Mouse (Mus musculus) testis, adult 2 months (tissue): ENCODE measurements around the gene Ifi206. TPM values are rescaled to one million over a fixed set of nuclear protein-coding genes. Genes with fewer than 3 reads are reported as not detected.
"Not testable (repeated sequence)": the region's sequence is repeated elsewhere in the genome, so short reads cannot be mapped to it uniquely, and the experiment has no call there.

Experiments used
- H3K27ac ChIP-seq: fragments of 200-500 bp; 2 replicates; pipeline ENCODE4 v1.5.1; 2012; ENCODE audit warnings: low read depth, low read length; ENCODE audit not compliant: control insufficient read depth, insufficient read depth
- H3K27me3 ChIP-seq: fragments of 200-500 bp; 2 replicates; pipeline ENCODE4 v1.6.1; 2012; ENCODE audit warnings: mild to moderate bottlenecking, low read length, moderate library complexity; ENCODE audit not compliant: control insufficient read depth, insufficient read depth
- H3K36me3 ChIP-seq: fragments of 200-500 bp; 2 replicates; pipeline ENCODE4 v1.6.1; 2012; ENCODE audit warnings: mild to moderate bottlenecking, low read length; ENCODE audit not compliant: control insufficient read depth, insufficient read depth
- H3K4me1 ChIP-seq: fragments of 200-500 bp; 2 replicates; pipeline ENCODE4 v1.6.1; 2012; ENCODE audit warnings: low read length; ENCODE audit not compliant: control insufficient read depth, insufficient read depth
- H3K4me3 ChIP-seq: fragments of 200-500 bp; 2 replicates; pipeline ENCODE4 v1.5.1; 2012; ENCODE audit warnings: low read depth, mild to moderate bottlenecking, low read length, moderate library complexity, mixed read lengths; ENCODE audit not compliant: control insufficient read depth
- CTCF ChIP-seq: fragments of 200-500 bp; IDR thresholded peaks from 2 replicates; pipeline ENCODE4 v1.5.1; 2012; ENCODE audit warnings: low read depth, mild to moderate bottlenecking, inconsistent platforms, low read length, moderate library complexity; ENCODE audit not compliant: control insufficient read depth, insufficient read depth, insufficient replicate concordance
- POLR2A ChIP-seq: fragments of 200-500 bp; IDR thresholded peaks from 2 replicates; pipeline ENCODE4 v1.6.1; 2012; ENCODE audit warnings: low read depth, mild to moderate bottlenecking, inconsistent platforms, low read length, moderate library complexity; ENCODE audit not compliant: control insufficient read depth
- polyA plus RNA-seq: library from polyadenylated mRNA; depleted of rRNA; stranded (reverse); fragments of >200 nt; gene quantifications from 2 replicates; pipeline ENCODE4 v1.2.3, GENCODE M21; 2012; rRNA removed

Gene Ifi206
- 0.06 and 0.18 TPM in 2 replicates for polyA plus RNA-seq

DNA sequence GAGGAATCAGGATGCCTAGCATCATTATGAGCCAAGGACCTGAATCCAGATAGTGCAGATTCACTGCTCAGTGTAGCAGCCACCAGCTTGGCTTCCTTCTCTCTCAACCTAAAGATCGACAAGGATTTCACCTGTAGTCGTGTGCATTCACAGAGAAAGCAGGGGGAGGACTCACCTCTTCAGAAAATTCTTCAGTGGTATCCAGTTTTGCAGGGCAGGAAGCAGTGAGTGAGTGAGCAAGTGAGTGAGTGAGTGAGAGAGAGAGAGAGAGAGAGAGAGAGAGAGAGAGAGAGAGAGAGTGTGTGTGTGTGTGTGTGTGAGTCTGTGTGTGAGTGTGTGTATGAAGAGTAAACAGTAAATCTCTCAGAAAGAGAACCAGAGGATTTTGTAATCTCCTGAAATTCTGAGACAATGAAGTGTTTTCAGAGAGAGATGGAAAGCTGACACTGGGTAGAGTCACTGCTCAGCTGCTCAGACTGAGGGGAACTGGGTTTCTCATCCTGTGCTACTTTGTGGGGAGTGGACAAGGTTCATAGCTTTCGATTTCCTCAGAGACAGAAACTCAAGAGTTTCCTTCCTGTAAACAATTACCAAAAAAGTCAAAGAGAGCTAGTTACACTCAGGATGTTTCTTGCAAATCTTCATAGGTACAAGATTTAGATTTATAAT, at the start of gene Ifi206:
Ifi206 (minus strand) TSS at position 230 of the 669 bp plus-strand sequence.
- not testable (repeated sequence) for H3K27me3 ChIP-seq, H3K4me3 ChIP-seq, H3K27ac ChIP-seq, H3K36me3 ChIP-seq, H3K4me1 ChIP-seq

GRCm38 (mm10) chr1:173535791-173536190, 45.0 kb upstream of the Ifi206 start, which contains the start of gene Ifi214:
Gene Ifi214 (minus strand): TSS chr1:173535957.
- not testable (repeated sequence) for H3K4me3 ChIP-seq, H3K27ac ChIP-seq, H3K4me1 ChIP-seq, H3K36me3 ChIP-seq, H3K27me3 ChIP-seq

DNA sequence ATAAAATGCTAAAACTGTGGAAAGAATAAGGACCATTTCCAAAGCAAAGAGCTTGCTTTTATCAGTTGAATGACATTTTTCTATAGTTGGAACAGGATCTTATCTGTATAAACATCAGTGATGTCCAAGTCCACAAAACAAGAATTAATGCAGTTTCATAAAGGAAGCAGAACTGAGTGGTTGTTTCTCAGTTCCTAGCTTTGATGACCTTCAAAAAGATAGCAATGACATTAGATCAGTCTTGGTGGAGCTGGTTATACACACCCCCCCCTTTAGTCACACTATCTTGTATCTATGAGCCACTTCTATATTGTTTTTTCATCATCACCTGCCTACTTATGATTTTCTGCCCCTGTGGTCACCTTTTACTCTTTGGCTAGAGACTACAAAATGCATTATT, 30.6 kb upstream of the Ifi206 start:
- Histone ChIP-seq H3K36me3 (no peaks in the 10 kb centered on the region), H3K4me1 (no peaks in the 10 kb centered on the region), H3K27ac (no peak overlapping the region), H3K27me3 (no peaks in the 10 kb centered on the region), H3K4me3 (no peak overlapping the region)
- TF ChIP-seq CTCF (no peak), POLR2A (no peak)

DNA sequence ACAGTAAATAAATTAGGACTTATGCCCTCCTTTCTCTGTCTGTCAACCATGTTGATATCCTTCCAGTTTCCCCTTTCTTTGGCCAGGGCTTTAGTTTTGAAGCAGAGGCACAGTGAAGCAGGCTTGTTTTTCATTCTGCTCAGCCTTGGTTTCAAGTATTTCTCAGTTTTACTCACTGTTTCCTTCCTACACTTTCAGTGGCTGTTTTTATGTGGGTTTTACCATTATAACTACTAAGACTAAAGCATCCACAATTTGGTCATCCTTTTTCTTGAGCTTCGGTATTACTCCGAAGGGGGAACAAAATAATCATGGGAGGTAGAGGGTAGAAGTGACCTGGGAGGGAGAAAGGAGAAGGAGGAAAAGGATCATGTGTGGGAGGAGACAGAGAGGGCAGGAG, 19.8 kb upstream of the Ifi206 start:
- not testable (repeated sequence) for H3K27me3 ChIP-seq, H3K4me1 ChIP-seq, H3K36me3 ChIP-seq, H3K27ac ChIP-seq, H3K4me3 ChIP-seq

DNA sequence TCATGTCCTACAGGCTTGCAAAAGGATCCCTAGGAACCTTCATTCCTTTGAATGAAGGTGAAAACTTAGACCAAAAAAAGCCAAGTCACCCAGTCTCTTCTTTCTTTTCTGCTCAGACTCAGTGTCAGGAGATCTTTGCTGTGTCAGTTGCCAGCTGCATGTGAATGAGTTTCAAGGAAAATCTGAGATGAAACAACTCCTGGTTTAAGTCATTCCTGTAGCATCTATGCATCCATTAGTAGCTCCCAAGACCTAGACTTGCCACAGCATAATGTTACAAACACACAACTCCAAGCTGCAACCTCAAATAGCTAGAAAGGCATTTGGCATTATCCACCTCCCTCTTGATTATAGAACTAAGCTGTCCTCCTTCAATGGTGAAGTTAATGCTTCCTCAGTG, 642 bp upstream of the Ifi206 start:
- not testable (repeated sequence) for H3K4me3 ChIP-seq, H3K4me1 ChIP-seq, H3K27me3 ChIP-seq, H3K27ac ChIP-seq, H3K36me3 ChIP-seq

- not testable (repeated sequence) for H3K27ac ChIP-seq, H3K4me1 ChIP-seq, H3K4me3 ChIP-seq, H3K36me3 ChIP-seq, H3K27me3 ChIP-seq
Measured at GRCm38 (mm10) chr1:173481182-173481574, 9.7 kb downstream of the Ifi206 start.

DNA sequence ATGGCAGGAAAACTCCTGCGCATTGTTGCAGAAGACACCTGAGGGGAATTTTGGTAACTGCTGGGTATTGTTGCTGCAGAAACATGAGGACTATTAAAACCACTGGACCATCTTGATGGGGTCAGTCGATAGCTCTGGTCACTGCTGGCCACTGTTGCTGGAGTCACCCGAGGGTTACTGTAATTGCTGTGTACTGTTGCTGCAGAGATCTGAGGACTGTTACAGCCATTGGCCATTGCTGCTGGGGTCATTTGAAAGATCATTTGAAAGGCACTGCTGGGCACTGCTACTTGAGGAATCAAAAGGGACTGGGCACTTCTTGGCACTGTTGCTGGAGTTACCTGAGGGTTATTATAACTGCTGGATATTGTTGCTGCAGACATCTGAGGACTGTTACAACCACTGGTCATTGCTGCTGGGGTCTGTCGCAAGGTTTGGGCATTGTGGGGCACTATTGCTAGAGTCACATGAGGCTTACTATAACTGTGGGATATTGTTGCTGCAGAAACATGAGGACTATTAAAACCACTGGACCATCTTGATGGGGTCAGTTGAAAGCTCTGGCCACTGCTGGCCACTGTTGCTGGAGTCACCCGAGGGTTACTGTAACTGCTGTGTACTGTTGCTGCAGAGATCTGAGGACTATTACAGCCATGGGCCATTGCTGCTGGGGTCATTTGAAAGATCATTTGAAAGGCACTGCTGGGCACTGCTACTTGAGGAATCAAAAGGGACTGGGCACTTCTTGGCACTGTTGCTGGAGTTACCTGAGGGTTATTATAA, 10.3 kb downstream of the Ifi206 start:
- not testable (repeated sequence) for H3K36me3 ChIP-seq, H3K4me1 ChIP-seq, H3K27me3 ChIP-seq, H3K27ac ChIP-seq, H3K4me3 ChIP-seq

DNA sequence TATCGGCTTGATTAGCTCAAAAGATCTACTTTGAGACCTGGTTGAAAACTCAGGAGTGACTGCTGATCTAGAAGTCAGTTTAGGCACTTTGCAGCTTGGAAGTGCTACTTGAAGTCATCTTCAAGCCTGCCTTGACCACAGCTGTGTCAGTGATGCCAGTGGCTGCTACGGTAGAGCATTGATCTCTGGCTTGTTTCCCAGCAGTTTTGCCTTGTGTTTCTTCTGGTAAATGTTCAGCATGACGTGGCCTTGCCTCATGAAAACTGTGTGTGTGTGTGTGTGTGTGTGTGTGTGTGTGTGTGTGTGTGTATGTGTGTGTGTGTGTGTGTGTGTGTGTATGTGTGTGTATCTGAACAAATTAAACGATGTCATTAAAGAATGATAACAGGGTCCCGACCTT, 34.1 kb downstream of the Ifi206 start:
- Histone ChIP-seq H3K27me3 (no peaks in the 10 kb centered on the region), H3K36me3 (no peaks in the 10 kb centered on the region), H3K4me1 (no peaks in the 10 kb centered on the region), H3K27ac (no peak overlapping the region), H3K4me3 (no peak overlapping the region)
- TF ChIP-seq CTCF (no peak), POLR2A (no peak)
